Mouse (Mus musculus) heart, adult 9 months (tissue): ENCODE data around the gene Cog7.

Source experiments
- DNase-seq, 2 experiments: peaks; one replicate each; pipeline ENCODE4 v3.0.0; 2022; ENCODE audit warnings: low spot score in 2 of 2

The Cog7 gene

GRCm38 (mm10) chr7:121981307-121981871 is at the start of gene Cog7:
Gene Cog7 (minus strand): TSS chr7:121981711.
- peak; percentile 84 to 89 for DNase-seq

DNA sequence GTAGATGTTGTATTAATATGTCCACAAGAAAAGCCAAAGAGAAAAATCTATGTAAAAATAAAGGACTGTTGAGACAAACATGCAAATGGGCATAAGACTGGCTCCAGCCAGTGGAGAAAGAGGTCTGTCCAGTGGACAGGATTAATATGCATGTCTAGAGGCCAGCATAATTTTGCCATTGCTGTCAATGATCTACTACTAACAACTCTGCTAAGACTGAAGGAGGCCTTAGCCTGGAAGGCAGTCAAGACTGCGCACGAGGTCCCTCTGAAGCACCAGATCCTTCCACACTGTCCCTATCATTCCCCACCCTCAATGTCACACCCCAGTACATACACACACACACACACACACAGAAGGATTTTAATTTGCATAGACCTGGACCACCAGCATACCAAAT is 40.6 kb upstream of the Cog7 start:
- no peak for DNase-seq

DNA sequence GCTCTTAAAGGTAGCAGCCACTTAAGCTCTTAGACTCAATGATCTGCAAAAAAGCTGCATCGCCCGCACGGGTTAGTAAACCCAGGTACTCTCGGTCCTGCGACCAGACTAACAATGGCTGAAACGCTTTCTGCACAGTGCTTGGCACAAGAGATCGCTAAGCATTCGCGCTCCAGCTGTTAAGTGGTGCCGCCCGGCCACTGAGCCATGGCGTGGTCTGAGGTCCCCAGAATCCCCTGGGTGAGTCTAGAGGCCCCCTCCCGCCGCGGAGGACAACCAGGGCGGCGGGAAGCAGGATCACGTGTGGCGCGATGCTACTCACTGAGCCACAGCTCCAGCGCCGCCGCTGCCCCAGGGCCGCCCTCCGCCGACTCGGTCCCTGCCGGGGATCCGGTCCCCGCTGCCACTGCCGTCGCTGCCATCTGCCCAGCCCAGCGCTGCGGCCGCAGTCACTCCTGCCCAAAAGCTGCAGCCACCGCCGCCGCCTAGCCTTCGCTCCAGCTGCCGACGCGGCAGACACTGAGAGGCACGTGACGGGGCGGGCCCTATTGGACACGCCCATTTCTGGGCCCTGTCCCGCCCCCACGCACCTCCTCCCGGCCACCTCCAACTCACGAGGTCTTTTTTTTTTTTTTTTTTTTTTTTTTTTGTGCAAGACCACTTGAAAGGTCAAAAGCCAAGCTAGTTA is 39.3 kb upstream of the Cog7 start, which contains the start of gene Gga2:
Gga2 (minus strand) TSS at position 556 of the 688 bp plus-strand sequence.
- peak; percentile 87 to 91 for DNase-seq

DNA sequence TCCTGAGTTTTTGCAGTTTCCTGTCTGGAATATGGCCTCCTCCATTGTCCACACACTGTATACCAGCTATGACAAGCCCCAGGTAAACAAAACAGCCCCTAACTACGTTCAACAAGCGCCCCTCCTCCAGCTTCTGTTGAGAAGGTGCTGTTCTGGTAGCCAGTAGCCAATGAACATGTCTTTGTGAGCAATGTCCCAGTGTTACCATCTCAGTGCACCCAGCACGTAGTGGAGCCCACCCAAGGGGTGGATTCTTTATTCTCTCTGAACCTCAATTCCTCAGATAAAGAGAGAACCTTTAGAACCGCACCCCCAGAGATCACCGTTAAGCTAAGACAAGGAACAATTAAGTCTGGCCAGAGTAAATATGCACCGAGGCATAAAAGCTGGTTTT is 38.8 kb upstream of the Cog7 start:
- no peak for DNase-seq

DNA sequence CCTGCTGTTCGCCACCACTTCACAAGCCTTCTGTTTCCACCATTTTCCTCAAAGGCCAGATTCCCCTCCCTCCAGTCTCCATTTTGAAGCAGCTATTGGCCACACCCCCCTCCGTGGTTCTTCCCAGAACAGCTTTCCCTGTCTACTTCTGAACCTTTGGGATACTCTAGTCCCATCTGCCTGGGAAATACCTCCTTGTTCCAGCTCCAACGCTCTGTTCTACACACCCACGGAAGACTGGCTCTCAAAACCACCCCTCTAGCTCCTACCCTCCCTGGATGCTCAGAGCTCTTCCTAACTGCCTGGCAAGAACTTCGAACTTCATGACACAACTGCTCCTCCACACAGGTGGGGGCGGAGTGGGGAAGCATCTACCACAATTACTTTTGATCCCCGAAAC is 37.5 kb upstream of the Cog7 start:
- DNase-seq = no peak

GRCm38 (mm10) chr7:122018247-122018646 is 36.7 kb upstream of the Cog7 start:
- peak in 1 of 2 experiments; percentile 19 for DNase-seq

GRCm38 (mm10) chr7:122015734-122016133 is 34.2 kb upstream of the Cog7 start:
- peak; percentile 27 to 35 for DNase-seq

GRCm38 (mm10) chr7:122015105-122015504 is 33.6 kb upstream of the Cog7 start:
- DNase-seq = peak; percentile 30 to 42

- DNase-seq = no peak
Measured at GRCm38 (mm10) chr7:122012949-122013348, 31.4 kb upstream of the Cog7 start.

DNA sequence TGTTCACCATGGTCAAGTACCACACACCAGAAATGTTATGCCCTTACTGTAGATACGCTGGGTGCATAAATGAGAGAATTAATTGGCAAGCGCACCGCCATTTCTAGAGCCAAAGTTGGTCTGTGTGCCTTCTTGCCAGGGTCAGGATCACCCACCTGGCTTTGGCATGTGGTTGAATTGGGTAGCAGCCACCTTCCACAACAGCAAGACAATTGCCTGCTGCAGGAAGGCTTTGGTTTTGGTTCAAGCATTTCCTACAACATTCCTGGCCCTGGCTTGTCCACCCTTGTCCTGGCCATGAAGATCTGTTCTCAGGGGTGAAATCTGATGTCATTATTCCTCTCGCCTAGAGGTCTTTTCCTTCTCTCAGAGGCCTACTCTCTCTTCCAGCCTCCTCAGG is 30.9 kb upstream of the Cog7 start:
- DNase-seq = no peak

- no peak for DNase-seq
Measured at GRCm38 (mm10) chr7:122000396-122000795, 18.9 kb upstream of the Cog7 start.

DNA sequence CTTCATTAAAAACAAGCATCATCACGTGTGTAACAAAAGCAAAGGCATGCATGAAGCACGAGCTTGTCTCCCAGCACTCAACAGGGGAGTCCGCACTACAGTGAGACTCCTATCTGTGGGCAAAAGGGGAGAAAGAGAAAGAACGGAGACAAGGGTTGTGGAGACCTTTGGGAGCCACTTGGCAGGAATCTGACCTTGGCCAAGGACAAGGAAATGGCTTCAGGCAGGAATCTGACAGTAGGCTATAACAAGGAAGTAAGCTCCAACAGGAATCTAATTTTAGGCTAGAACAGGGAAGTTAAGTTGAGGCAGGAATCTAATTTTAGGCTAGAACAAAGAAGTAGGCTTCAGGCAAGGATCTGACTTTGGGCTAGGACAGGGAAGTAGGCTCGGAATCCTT is 14.4 kb upstream of the Cog7 start:
- DNase-seq = no peak

DNA sequence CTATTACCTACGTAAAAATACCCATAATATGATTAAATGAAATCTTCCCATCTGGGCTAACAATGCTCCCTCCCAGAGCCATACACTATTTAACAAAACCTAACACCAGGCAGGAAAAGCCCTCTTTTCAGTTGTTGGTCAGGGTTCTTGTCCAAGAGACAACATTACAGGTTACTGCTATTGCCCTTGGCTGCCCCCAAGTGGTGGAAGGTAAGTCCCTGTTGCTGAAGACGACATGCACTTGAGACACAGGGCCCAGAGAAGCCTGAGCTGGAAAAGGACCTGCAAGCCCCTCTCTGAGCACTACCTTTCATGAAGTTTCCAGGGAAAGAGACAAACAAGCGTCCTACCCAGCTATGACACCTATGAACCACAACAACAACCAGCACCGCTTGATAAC is 6.5 kb downstream of the Cog7 start:
- DNase-seq = peak in 1 of 2 experiments; percentile 13

DNA sequence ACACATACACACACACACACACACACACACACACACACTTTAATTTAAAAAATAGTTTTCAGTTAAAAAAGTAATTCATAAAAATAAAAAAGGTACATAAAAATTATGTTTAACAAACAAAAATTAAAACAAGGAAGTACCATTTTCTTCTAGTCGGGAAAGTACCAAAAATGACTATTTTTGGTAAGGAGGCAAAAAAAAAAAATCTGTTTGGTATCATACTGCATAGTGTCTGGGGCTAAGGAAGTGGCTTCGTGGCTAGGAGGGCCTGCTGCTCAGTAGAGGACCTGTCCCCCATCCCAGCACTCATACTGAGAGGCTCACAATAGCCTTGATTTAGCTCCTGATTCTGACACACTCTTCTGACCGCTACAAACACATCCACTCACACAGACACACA is 9.8 kb downstream of the Cog7 start:
- DNase-seq = no peak

GRCm38 (mm10) chr7:121970250-121970649 is 11.3 kb downstream of the Cog7 start:
- no peak for DNase-seq

GRCm38 (mm10) chr7:121968816-121969215 is 12.7 kb downstream of the Cog7 start:
- no peak for DNase-seq

DNA sequence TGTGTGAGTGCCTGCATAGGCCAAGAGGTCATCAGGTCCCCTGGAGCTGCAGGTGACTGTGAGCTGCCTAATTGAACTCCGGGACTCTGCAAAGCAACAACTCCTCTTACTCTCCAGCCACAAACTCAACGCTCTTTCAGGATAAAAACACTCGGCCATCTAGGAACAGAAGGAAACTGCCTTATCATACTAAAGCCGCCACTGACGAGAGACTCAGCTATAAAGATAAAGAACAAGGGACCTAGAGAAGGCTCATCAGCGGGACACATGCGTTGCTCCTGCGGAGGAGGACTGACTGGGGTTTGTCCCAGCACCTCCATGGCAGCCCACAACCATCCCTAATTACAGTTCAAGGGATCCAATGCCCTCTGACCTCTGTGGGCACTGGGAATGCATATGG is 13.3 kb downstream of the Cog7 start:
- no peak for DNase-seq

DNA sequence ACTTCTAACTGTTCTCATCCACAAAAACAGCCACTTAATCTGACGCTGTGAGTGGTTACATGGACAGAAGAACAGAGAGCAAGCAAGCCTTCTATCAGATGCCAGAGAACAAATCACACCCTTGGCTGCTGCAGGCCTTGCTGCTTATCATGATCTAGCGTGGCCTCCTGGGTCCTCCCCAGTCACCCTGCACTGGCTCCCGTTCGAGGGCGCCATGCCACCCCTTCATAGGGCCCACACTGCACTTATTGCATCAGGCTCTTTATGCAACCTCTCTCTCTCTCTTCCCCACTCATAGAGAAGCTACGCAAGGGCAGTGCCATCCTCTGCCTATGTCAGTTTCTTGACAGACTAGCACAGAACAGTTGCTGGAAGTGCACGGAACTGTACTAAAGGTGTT is 15.3 kb downstream of the Cog7 start:
- no peak for DNase-seq

DNA sequence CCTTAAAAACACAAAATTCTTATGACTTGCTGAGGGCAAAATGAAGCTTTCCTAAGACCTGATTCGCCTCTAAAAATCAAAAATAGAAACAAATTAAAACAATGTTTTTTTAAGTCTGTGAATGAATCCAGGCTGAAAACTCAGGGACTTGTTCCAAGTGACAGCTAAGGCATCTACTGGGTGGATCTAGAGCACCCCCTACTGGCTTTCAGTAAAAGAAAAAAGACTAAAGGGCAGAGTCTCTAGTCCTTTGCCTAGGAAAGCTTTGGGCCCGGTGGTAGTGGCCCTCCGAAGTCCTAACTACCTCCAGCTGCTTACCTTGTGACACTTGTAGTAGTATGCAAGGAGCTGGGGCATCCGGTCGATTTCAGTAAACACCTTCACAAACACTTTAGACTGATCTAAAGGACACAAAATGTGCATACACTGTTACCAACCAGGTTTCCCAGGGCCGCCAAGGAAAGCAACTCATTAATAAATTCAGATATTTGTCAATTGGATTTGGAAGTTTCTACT is 17.6 kb downstream of the Cog7 start:
- DNase-seq = peak in 1 of 2 experiments; percentile 30

- no peak for DNase-seq
Measured at GRCm38 (mm10) chr7:121962571-121962959, 18.9 kb downstream of the Cog7 start.

GRCm38 (mm10) chr7:121961913-121962570 is 19.5 kb downstream of the Cog7 start:
- DNase-seq = no peak

DNA sequence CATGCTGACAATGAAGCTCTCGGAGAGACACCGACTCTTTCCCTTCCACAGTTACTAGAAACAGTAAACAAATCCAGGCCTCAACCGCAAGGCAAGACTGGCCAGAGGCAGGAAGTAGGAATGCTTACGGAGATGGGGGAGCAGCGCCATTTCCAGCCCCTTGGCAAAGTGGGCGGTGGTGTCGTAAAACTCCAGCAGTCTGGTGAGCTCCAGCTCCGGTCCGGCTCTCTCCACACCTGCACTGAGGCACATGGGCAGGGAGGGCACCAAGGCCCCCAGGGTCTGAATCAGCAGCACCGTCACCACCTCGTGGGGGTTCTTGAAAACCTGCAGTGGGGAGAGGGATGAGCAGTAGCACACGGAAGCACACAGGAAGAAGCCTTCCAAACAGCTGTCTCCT is 25.7 kb downstream of the Cog7 start:
- DNase-seq = no peak
